Comparison of ENCODE assay signal across 8 mouse cellular contexts in the genomic region with DNA sequence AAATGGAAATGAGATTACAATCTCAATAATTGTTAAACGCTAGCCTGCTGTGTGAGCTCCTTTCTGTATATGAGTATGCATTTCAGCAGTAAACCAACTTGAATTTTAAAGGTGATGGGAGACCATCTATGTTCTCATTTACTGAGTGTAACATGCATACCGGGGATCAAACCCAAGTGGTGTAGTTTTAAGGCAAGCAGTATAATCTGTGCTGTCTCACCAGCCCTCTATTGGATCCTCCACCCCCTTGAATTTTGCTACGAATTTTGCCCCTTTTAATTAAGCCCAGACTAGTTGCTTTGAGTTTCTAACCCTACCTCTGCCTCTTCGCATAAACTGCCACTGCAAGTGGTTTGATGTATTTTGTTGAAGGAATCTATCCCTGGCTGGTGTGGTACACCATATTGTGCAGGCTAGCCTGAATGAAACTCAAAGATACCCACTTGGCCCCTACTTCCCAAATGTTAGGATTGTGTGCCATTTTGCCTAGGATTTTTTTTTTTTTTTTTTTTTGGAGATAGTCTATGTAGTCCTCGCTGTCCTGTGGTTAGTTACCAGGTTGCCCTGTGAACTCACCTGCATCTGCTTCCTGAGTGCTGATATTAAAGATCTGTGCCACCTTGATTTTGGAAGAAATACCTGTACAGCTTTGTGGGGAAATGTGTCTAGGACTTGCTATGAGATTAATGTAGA. TPM values are rescaled to one million over a fixed set of nuclear protein-coding genes. Genes with fewer than 3 reads are reported as not detected.
DNase-seq lines count a peak whose midpoint lies in the region; ATAC-seq and TF ChIP-seq lines count a peak whose summit lies in the region.

No protein-coding gene starts in this region.

- 73% methylated on average over 5 of the region's 5 CpGs for WGBS in embryonic facial prominence, embryonic 10.5 days
- 72% methylated on average over 5 of the region's 5 CpGs for WGBS in intestine, embryonic 14.5 days

- H3K4me1 ChIP-seq in embryonic facial prominence, embryonic 10.5 days, result peaks cover 33% of the 10 kb centered on the region
- peaks cover 23% of the 10 kb centered on the region for H3K4me1 ChIP-seq in intestine, embryonic 14.5 days (replicated peaks; ENCODE audit: control insufficient read depth, insufficient read depth, low read length)

- ATAC-seq in intestine, embryonic 14.5 days (replicated peaks; ENCODE audit: low FRiP score, low TSS enrichment, low read depth), result no peak
- ATAC-seq in granulocyte monocyte progenitor cell, adult 5-6 weeks (replicated peaks; ENCODE audit: poor library complexity, severe bottlenecking), result no peak

- no peaks in the 10 kb centered on the region for H3K27me3 ChIP-seq in embryonic facial prominence, embryonic 10.5 days (replicated peaks; ENCODE audit: low read depth, poor library complexity, severe bottlenecking)
- H3K27me3 ChIP-seq in intestine, embryonic 14.5 days (replicated peaks; ENCODE audit: control insufficient read depth, insufficient read depth, low read length), result no peaks in the 10 kb centered on the region

- TF ChIP-seq CTCF in left cerebral cortex, adult 2 months (IDR thresholded peaks at IDR 0.05), result no peak

- H3K36me3 ChIP-seq in embryonic facial prominence, embryonic 10.5 days (replicated peaks), result peaks cover 37% of the 10 kb centered on the region
- peaks cover 22% of the 10 kb centered on the region for H3K36me3 ChIP-seq in intestine, embryonic 14.5 days (ENCODE audit: control insufficient read depth, insufficient read depth, low read length)

- no peaks in the 10 kb centered on the region for H3K9me3 ChIP-seq in embryonic facial prominence, embryonic 10.5 days
- H3K9me3 ChIP-seq in intestine, embryonic 14.5 days (ENCODE audit: control insufficient read depth, low read length), result no peaks in the 10 kb centered on the region

- DNase-seq in left cerebral cortex, adult 2 months (ENCODE audit: extremely low spot score in 1 of 2, low spot score in 2 of 2), result no peak
- DNase-seq in left cerebral cortex, postnatal 4 days, result no peak
- no peak for DNase-seq in embryonic facial prominence, embryonic 10.5 days (ENCODE audit: low spot score)
- no peak for DNase-seq in intestine, embryonic 14.5 days (ENCODE audit: low spot score)
- peak; percentile 48 for DNase-seq in naive thymus-derived CD4-positive, alpha-beta T cell, adult 2 months (ENCODE audit: low read depth)
- DNase-seq in ovary, postnatal 36 days (ENCODE audit: low spot score), result no peak
- DNase-seq in left cerebral cortex, postnatal 14 days (ENCODE audit: low spot score in 2 of 2), result no peak

- peak overlapping the region; percentile 53 for H3K4me3 ChIP-seq in left cerebral cortex, adult 2 months
- H3K4me3 ChIP-seq in embryonic facial prominence, embryonic 10.5 days, result peak overlapping the region; percentile 66
- H3K4me3 ChIP-seq in intestine, embryonic 14.5 days (ENCODE audit: low read depth, low read length), result peak overlapping the region; percentile 54

- no peak overlapping the region for H3K27ac ChIP-seq in left cerebral cortex, adult 2 months
- no peak overlapping the region for H3K27ac ChIP-seq in embryonic facial prominence, embryonic 10.5 days (replicated peaks)
- H3K27ac ChIP-seq in intestine, embryonic 14.5 days (ENCODE audit: low read depth), result no peak overlapping the region

- intact Hi-C loops in left cerebral cortex, adult 2 months (cut with DNase I), result no loop called here
- intact Hi-C loops in left cerebral cortex, postnatal 4 days (cut with DNase I), result no loop called here
- intact Hi-C loops in left cerebral cortex, postnatal 14 days (cut with DNase I), result no loop called here

- no peak overlapping the region for H3K9ac ChIP-seq in intestine, embryonic 14.5 days (ENCODE audit: low read length)

- peak overlapping the region; percentile 100 for H3K4me2 ChIP-seq in intestine, embryonic 14.5 days (ENCODE audit: low read length)

RNA-seq across cellular contexts. Expression of a gene that starts 3.3 kb away (rescaled TPM):
- total RNA-seq in left cerebral cortex, adult 2 months (2021), result 1,000 to 10,000 TPM; 1,603 to 1,693 TPM
- total RNA-seq in left cerebral cortex, postnatal 4 days (2021), result 1,000 to 10,000 TPM; 1,560 to 1,622 TPM
- polyA plus RNA-seq in embryonic facial prominence, embryonic 10.5 days (2016; fragmentation: Nextera tagmentation; extraction: Ambion mirVana), result 3,487 and 3,558 TPM in 2 replicates
- 2,820 and 3,158 TPM in 2 replicates for polyA plus RNA-seq in intestine, embryonic 14.5 days (2014; fragmentation: Nextera tagmentation; extraction: Ambion mirVana)
- 1,000 to 10,000 TPM; 1,710 to 1,861 TPM for total RNA-seq in left cerebral cortex, postnatal 14 days (2021)
- 870 and 954 TPM in 2 replicates for total RNA-seq in granulocyte monocyte progenitor cell, adult 5-6 weeks (2014; fragmentation: Nextera tagmentation)
- 1,051 and 1,247 TPM in 2 replicates for total RNA-seq in granulocyte monocyte progenitor cell, adult 5-6 weeks (2017)

RNA-seq across cellular contexts. Expression of a gene that starts 15.2 kb away (rescaled TPM):
- 10 to 100 TPM; 34.6 to 41.0 TPM for total RNA-seq in left cerebral cortex, adult 2 months (2021)
- 10 to 100 TPM; 64.5 to 76.9 TPM for total RNA-seq in left cerebral cortex, postnatal 4 days (2021)
- polyA plus RNA-seq in embryonic facial prominence, embryonic 10.5 days (2016; fragmentation: Nextera tagmentation; extraction: Ambion mirVana), result 23.0 and 25.4 TPM in 2 replicates
- 31.1 and 44.9 TPM in 2 replicates for polyA plus RNA-seq in intestine, embryonic 14.5 days (2014; fragmentation: Nextera tagmentation; extraction: Ambion mirVana)
- total RNA-seq in left cerebral cortex, postnatal 14 days (2021), result 10 to 100 TPM; 37.7 to 45.0 TPM
- total RNA-seq in granulocyte monocyte progenitor cell, adult 5-6 weeks (2014; fragmentation: Nextera tagmentation), result 25.2 and 30.3 TPM in 2 replicates
- 12.8 and 15.7 TPM in 2 replicates for total RNA-seq in granulocyte monocyte progenitor cell, adult 5-6 weeks (2017)

RNA-seq across cellular contexts. Expression of a gene that starts 20.0 kb away (rescaled TPM):
- total RNA-seq in left cerebral cortex, adult 2 months (2021), result 10 to 100 TPM; 17.1 to 18.7 TPM
- 10 to 100 TPM; 36.9 to 40.4 TPM for total RNA-seq in left cerebral cortex, postnatal 4 days (2021)
- 2.6 and 3.8 TPM in 2 replicates for polyA plus RNA-seq in embryonic facial prominence, embryonic 10.5 days (2016; fragmentation: Nextera tagmentation; extraction: Ambion mirVana)
- polyA plus RNA-seq in intestine, embryonic 14.5 days (2014; fragmentation: Nextera tagmentation; extraction: Ambion mirVana), result 11.6 and 12.4 TPM in 2 replicates
- 10 to 100 TPM; 21.9 to 22.2 TPM for total RNA-seq in left cerebral cortex, postnatal 14 days (2021)
- 13.8 and 17.5 TPM in 2 replicates for total RNA-seq in granulocyte monocyte progenitor cell, adult 5-6 weeks (2014; fragmentation: Nextera tagmentation)
- total RNA-seq in granulocyte monocyte progenitor cell, adult 5-6 weeks (2017), result 9.2 and 10.7 TPM in 2 replicates
